Mouse (Mus musculus) kidney, postnatal 0 days (tissue): ENCODE results near the gene Abi2. TPM values are rescaled to one million over a fixed set of nuclear protein-coding genes. Genes with fewer than 3 reads are reported as not detected.

Experiments
- ATAC-seq: fragments of 200-750 bp; cut with Nextera tagmentation; replicated peaks from 2 replicates; pipeline ENCODE4 v1.8.0; 2017; ENCODE audit warnings: low read depth, moderate number of reproducible peaks, moderate TSS enrichment, moderate library complexity; ENCODE audit not compliant: low FRiP score
- DNase-seq: peaks from one replicate; pipeline ENCODE4 v3.0.0-alpha.2; 2016; ENCODE audit warnings: low spot score
- H3K27ac ChIP-seq: fragments of 300-500 bp; sonication (generic); 2 replicates; pipeline ENCODE4 v1.5.1; 2014; ENCODE audit warnings: mild to moderate bottlenecking
- H3K27me3 ChIP-seq: fragments of 300-500 bp; sonication (generic); 2 replicates; pipeline ENCODE4 v1.6.1; 2014; ENCODE audit warnings: low read length, mixed read lengths; ENCODE audit not compliant: insufficient read depth
- H3K36me3 ChIP-seq: fragments of 300-500 bp; sonication (generic); 2 replicates; pipeline ENCODE4 v1.6.1; 2014; ENCODE audit warnings: low read length, mixed read lengths; ENCODE audit not compliant: insufficient read depth
- H3K4me1 ChIP-seq: fragments of 300-500 bp; sonication (generic); replicated peaks from 2 replicates; pipeline ENCODE4 v1.6.1; 2014; ENCODE audit warnings: antibody characterized with exemption, low read length, mixed read lengths; ENCODE audit not compliant: insufficient read depth
- H3K4me2 ChIP-seq: fragments of 300-500 bp; sonication (generic); 2 replicates; pipeline ENCODE4 v1.6.1; 2014; ENCODE audit warnings: mild to moderate bottlenecking, low read length, moderate library complexity, mixed read lengths
- H3K4me3 ChIP-seq: fragments of 300-500 bp; sonication (generic); replicated peaks from 2 replicates; pipeline ENCODE4 v1.5.1; 2014; ENCODE audit warnings: low read depth, low read length
- H3K9ac ChIP-seq: fragments of 300-500 bp; sonication (generic); 2 replicates; pipeline ENCODE4 v1.6.1; 2014; ENCODE audit warnings: low read depth, low read length
- H3K9me3 ChIP-seq: fragments of 300-500 bp; sonication (generic); replicated peaks from 2 replicates; pipeline ENCODE4 v1.6.1; 2016; ENCODE audit warnings: low read length, inconsistent platforms, mixed read lengths
- CTCF ChIP-seq: IDR thresholded peaks from 2 replicates; pipeline ENCODE4 v1.5.1; 2016; ENCODE audit warnings: antibody characterized with exemption, low read depth, mild to moderate bottlenecking, moderate library complexity
- WGBS: fragments of 180-500 bp; shearing (Covaris S2); extraction: QIAGEN DNeasy Blood & Tissue Kit; methylation state at CpG from one replicate; pipeline ENCODE4 v1.1.7; 2014; 5-methylcytosine and 5-hydroxymethylcytosine counted together
- polyA plus RNA-seq: library from polyadenylated mRNA; unstranded; fragments of >200 nt; fragmentation: Nextera tagmentation; extraction: Ambion mirVana; gene quantifications from 2 replicates; pipeline ENCODE4 v1.2.1, GENCODE M21; 2015

The Abi2 gene
- polyA plus RNA-seq, 1 experiment from 2014 or later, result 22.7 TPM

- Histone ChIP-seq H3K4me1 (no peaks in the 10 kb centered on the region), H3K9ac (no peak overlapping the region), H3K4me3 (no peak overlapping the region), H3K27me3 (no peaks in the 10 kb centered on the region), H3K4me2 (no peak overlapping the region), H3K9me3 (no peaks in the 10 kb centered on the region), H3K36me3 (peaks cover 48% of the 10 kb centered on the region), H3K27ac (no peak overlapping the region)
- no peak for ATAC-seq
- DNase-seq, result no peak
- no peak for TF ChIP-seq CTCF
- WGBS, result 88% methylated on average over 6 of the region's 6 CpGs
These were observed 84.0 kb downstream of the Abi2 start for GRCm38 (mm10) chr1:60493421-60493820.

GRCm38 (mm10) chr1:60503456-60503855 lies 94.0 kb downstream of the Abi2 start:
- Histone ChIP-seq H3K27ac (no peak overlapping the region), H3K27me3 (no peaks in the 10 kb centered on the region), H3K9me3 (no peaks in the 10 kb centered on the region), H3K9ac (no peak overlapping the region), H3K4me2 (no peak overlapping the region), H3K4me1 (no peaks in the 10 kb centered on the region), H3K4me3 (no peak overlapping the region), H3K36me3 (peaks cover 2% of the 10 kb centered on the region; the same call in 1 of the 2 replicates)
- ATAC-seq (no peak), DNase-seq (peak; percentile 12)
- no peak for TF ChIP-seq CTCF
- WGBS, result 67% methylated on average over 5 of the region's 5 CpGs

- Histone ChIP-seq H3K9ac (no peak overlapping the region), H3K4me1 (no peaks in the 10 kb centered on the region), H3K9me3 (no peaks in the 10 kb centered on the region), H3K27me3 (no peaks in the 10 kb centered on the region), H3K4me3 (no peak overlapping the region), H3K27ac (no peak overlapping the region), H3K36me3 (peaks cover 5% of the 10 kb centered on the region; the same call in 1 of the 2 replicates), H3K4me2 (no peak overlapping the region)
- DNase-seq, result peak; percentile 37
- TF ChIP-seq CTCF, result no peak
- 41% methylated on average over 2 of the region's 2 CpGs for WGBS
- no peak for ATAC-seq
These were observed 101.2 kb downstream of the Abi2 start for GRCm38 (mm10) chr1:60510584-60510983.

GRCm38 (mm10) chr1:60530107-60530506 lies 120.7 kb downstream of the Abi2 start:
- H3K36me3 ChIP-seq, result peaks cover 23% of the 10 kb centered on the region
- no peaks in the 10 kb centered on the region for H3K9me3 ChIP-seq
- no peak overlapping the region for H3K9ac ChIP-seq
- no peak overlapping the region for H3K27ac ChIP-seq
- H3K4me2 ChIP-seq, result no peak overlapping the region
- H3K4me1 ChIP-seq, result no peaks in the 10 kb centered on the region
- no peak for ATAC-seq
- no peak for DNase-seq
- 92% methylated on average over 6 of the region's 6 CpGs for WGBS
- no peak overlapping the region for H3K4me3 ChIP-seq
- H3K27me3 ChIP-seq, result no peaks in the 10 kb centered on the region
- TF ChIP-seq CTCF, result peak; percentile 27; the same call in 1 of the 2 replicates

- no peak overlapping the region for H3K9ac ChIP-seq
- ATAC-seq (no peak), DNase-seq (no peak)
- H3K27ac ChIP-seq, result no peak overlapping the region
- WGBS, result 88% methylated on average over 2 of the region's 2 CpGs
- H3K4me1 ChIP-seq, result no peaks in the 10 kb centered on the region
- H3K9me3 ChIP-seq, result no peaks in the 10 kb centered on the region
- H3K27me3 ChIP-seq, result no peaks in the 10 kb centered on the region
- H3K4me3 ChIP-seq, result no peak overlapping the region
- peaks cover 18% of the 10 kb centered on the region for H3K36me3 ChIP-seq
- no peak for TF ChIP-seq CTCF
- no peak overlapping the region for H3K4me2 ChIP-seq
These were observed 121.2 kb downstream of the Abi2 start for GRCm38 (mm10) chr1:60530636-60531035.

Other genes with a start within 250 kb of the Abi2 start
- 7.9 TPM in 2 replicates for gene Nbeal1, start 229.0 kb upstream of the Abi2 start, polyA plus RNA-seq
- 17.7 and 18.0 TPM in 2 replicates for gene Cyp20a1, start 66.3 kb upstream of the Abi2 start, polyA plus RNA-seq
- gene Raph1, start 157.5 kb downstream of the Abi2 start, polyA plus RNA-seq, result 20.3 and 21.6 TPM in 2 replicates